Mouse (Mus musculus) neural tube, embryonic 11.5 days (tissue): ENCODE data around the gene Cypt1. TPM values are rescaled to one million over a fixed set of nuclear protein-coding genes. Genes with fewer than 3 reads are reported as not detected.

Experiments used
- ATAC-seq: fragments of 200-750 bp; cut with Nextera tagmentation; 2 replicates; pipeline ENCODE4 v1.8.0; 2017; ENCODE audit warnings: moderate number of reproducible peaks, mild to moderate bottlenecking, moderate TSS enrichment, moderate library complexity; ENCODE audit not compliant: insufficient read depth, low FRiP score, low TSS enrichment
- DNase-seq: peaks from one replicate; pipeline ENCODE4 v3.0.0-alpha.2; 2015; ENCODE audit warnings: low spot score
- H3K27ac ChIP-seq: fragments of 300-500 bp; sonication (generic); 2 replicates; pipeline ENCODE4 v1.5.1; 2014; ENCODE audit warnings: low read depth, mild to moderate bottlenecking, low read length
- H3K27me3 ChIP-seq: fragments of 300-500 bp; sonication (generic); 2 replicates; pipeline ENCODE4 v1.6.1; 2014; ENCODE audit warnings: mild to moderate bottlenecking, low read length, mixed read lengths; ENCODE audit not compliant: control insufficient read depth, insufficient read depth
- H3K36me3 ChIP-seq: fragments of 300-500 bp; sonication (generic); 2 replicates; pipeline ENCODE4 v1.6.1; 2014; ENCODE audit warnings: mild to moderate bottlenecking, low read length, moderate library complexity, mixed read lengths; ENCODE audit not compliant: control insufficient read depth, insufficient read depth
- H3K4me1 ChIP-seq: fragments of 300-500 bp; sonication (generic); 2 replicates; pipeline ENCODE4 v1.6.1; 2014; ENCODE audit warnings: low read length, mixed read lengths; ENCODE audit not compliant: control insufficient read depth, insufficient read depth
- H3K4me2 ChIP-seq: fragments of 300-500 bp; sonication (generic); 2 replicates; pipeline ENCODE4 v1.6.1; 2014; ENCODE audit warnings: low read depth, mild to moderate bottlenecking, moderate library complexity
- H3K4me3 ChIP-seq: fragments of 300-500 bp; sonication (generic); 2 replicates; pipeline ENCODE4 v1.5.1; 2014; ENCODE audit warnings: low read depth, low read length
- H3K9ac ChIP-seq: fragments of 300-500 bp; sonication (generic); 2 replicates; pipeline ENCODE4 v1.6.1; 2014; ENCODE audit warnings: mild to moderate bottlenecking, low read length
- H3K9me3 ChIP-seq: fragments of 300-500 bp; sonication (generic); 2 replicates; pipeline ENCODE4 v1.6.1; 2016; ENCODE audit warnings: low read length; ENCODE audit not compliant: control insufficient read depth
- WGBS: fragments of 180-500 bp; shearing (Covaris S2); extraction: QIAGEN DNeasy Blood & Tissue Kit; methylation state at CpG from one replicate; pipeline ENCODE4 v1.1.7; 2014; 5-methylcytosine and 5-hydroxymethylcytosine counted together
- polyA plus RNA-seq: library from polyadenylated mRNA; unstranded; fragments of >200 nt; fragmentation: Nextera tagmentation; extraction: Ambion mirVana; gene quantifications from 2 replicates; pipeline ENCODE4 v1.2.1, GENCODE M21; 2014

The Cypt1 gene
- not detected in 2 replicates for polyA plus RNA-seq

GRCm38 (mm10) chrX:16522569-16522968 is at the start of gene Cypt1:
Gene Cypt1 (plus strand): TSS chrX:16522869.
- H3K9me3 ChIP-seq, result no peaks in the 10 kb centered on the region
- H3K9ac ChIP-seq, result no peak within 1 kb of the TSS
- 92% methylated on average over 3 of the region's 3 CpGs for WGBS
- H3K27me3 ChIP-seq, result no peaks in the 10 kb centered on the region
- no peak within 1 kb of the TSS for H3K27ac ChIP-seq
- no peaks in the 10 kb centered on the region for H3K36me3 ChIP-seq
- H3K4me1 ChIP-seq, result no peaks in the 10 kb centered on the region
- no peak within 1 kb of the TSS for H3K4me3 ChIP-seq
- ATAC-seq (no peak), DNase-seq (no peak)
- H3K4me2 ChIP-seq, result no peak within 1 kb of the TSS

GRCm38 (mm10) chrX:16546806-16547205 is 24.1 kb downstream of the Cypt1 start:
- no peak overlapping the region for H3K4me2 ChIP-seq
- no peak overlapping the region for H3K9ac ChIP-seq
- no peak overlapping the region for H3K4me3 ChIP-seq
- H3K4me1 ChIP-seq, result no peaks in the 10 kb centered on the region
- DNase-seq (no peak), ATAC-seq (no peak)
- H3K9me3 ChIP-seq, result no peaks in the 10 kb centered on the region
- no peaks in the 10 kb centered on the region for H3K36me3 ChIP-seq
- no peak overlapping the region for H3K27ac ChIP-seq
- no peaks in the 10 kb centered on the region for H3K27me3 ChIP-seq

GRCm38 (mm10) chrX:16557061-16557460 is 34.4 kb downstream of the Cypt1 start:
- DNase-seq, result no peak
- H3K9ac ChIP-seq, result no peak overlapping the region
- 68% methylated on average over 1 of the region's 1 CpGs for WGBS
- H3K9me3 ChIP-seq, result no peaks in the 10 kb centered on the region
- no peaks in the 10 kb centered on the region for H3K27me3 ChIP-seq
- no peak overlapping the region for H3K4me3 ChIP-seq
- H3K27ac ChIP-seq, result no peak overlapping the region
- no peak for ATAC-seq
- H3K4me2 ChIP-seq, result no peak overlapping the region
- no peaks in the 10 kb centered on the region for H3K4me1 ChIP-seq
- no peaks in the 10 kb centered on the region for H3K36me3 ChIP-seq

GRCm38 (mm10) chrX:16558501-16558900 is 35.8 kb downstream of the Cypt1 start:
- Histone ChIP-seq H3K36me3 (no peaks in the 10 kb centered on the region), H3K9me3 (no peaks in the 10 kb centered on the region), H3K9ac (no peak overlapping the region), H3K4me3 (no peak overlapping the region), H3K27me3 (no peaks in the 10 kb centered on the region), H3K27ac (no peak overlapping the region), H3K4me2 (no peak overlapping the region), H3K4me1 (no peaks in the 10 kb centered on the region)
- ATAC-seq (no peak), DNase-seq (no peak)

Other genes with a start within 250 kb of the Cypt1 start
- gene Maoa, start 96.8 kb downstream of the Cypt1 start, polyA plus RNA-seq, result 13.6 and 13.8 TPM in 2 replicates